25 mouse cellular contexts compared by ENCODE assay signal in the genomic region with DNA sequence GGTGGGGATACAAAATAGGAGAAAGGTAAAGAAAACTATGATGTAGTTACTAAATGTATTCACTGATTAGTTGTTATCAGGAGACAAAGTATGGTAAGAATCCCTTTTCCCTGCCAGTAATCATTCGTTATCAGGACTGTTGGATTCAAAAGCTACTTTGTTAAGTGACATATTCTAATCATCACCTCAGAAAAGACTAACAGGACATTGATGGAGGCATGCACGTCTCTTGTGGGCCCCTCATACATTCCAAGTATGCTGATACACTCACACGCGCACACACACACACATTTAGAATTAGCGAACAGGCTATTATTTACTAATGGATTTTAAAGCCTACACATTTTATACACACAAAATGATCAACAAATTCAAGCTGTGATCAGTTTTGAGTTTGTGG.
"Had no signal": no experiment of that assay in that cellular context is flagged by ENCODE, and none has a peak within 500 bp of the region (broad histone marks: within the 10 kb centered on the region; RNA-seq: fewer than 3 reads in every experiment).

No protein-coding gene starts in this region.

- DNase-seq: forebrain, postnatal 0 days; gastrocnemius, postnatal 14 days; gastrocnemius, postnatal 36 days; heart, postnatal 36 days; kidney, adult 11 months; kidney, adult 2 months; kidney, adult 9 months; kidney, postnatal 14 days; kidney, postnatal 36 days; layer of hippocampus, adult 9-11 months; layer of hippocampus, postnatal 36 days; left cerebral cortex, postnatal 4 days; lung, adult 18-20 months had no signal

- H3K27ac ChIP-seq: heart, embryonic 10.5 days; hindbrain, embryonic 13.5 days; hindbrain, embryonic 15.5 days; hindbrain, postnatal 0 days; kidney, embryonic 15.5 days; kidney, postnatal 0 days; limb, embryonic 13.5 days; limb, embryonic 15.5 days; liver, embryonic 12.5 days; liver, embryonic 14.5 days had no signal

- H3K4me2 ChIP-seq: heart, embryonic 12.5 days; hindbrain, embryonic 13.5 days; hindbrain, embryonic 15.5 days; kidney, embryonic 15.5 days; limb, embryonic 13.5 days; limb, embryonic 15.5 days; liver, embryonic 12.5 days had no signal

- H3K9ac ChIP-seq: forebrain, postnatal 0 days; heart, embryonic 12.5 days; hindbrain, embryonic 13.5 days; hindbrain, embryonic 15.5 days; kidney, embryonic 15.5 days; limb, embryonic 13.5 days; limb, embryonic 15.5 days; liver, embryonic 12.5 days; liver, embryonic 14.5 days had no signal

- H3K9me3 ChIP-seq: heart, embryonic 10.5 days; heart, embryonic 12.5 days; hindbrain, embryonic 13.5 days; hindbrain, embryonic 15.5 days; kidney, embryonic 15.5 days; limb, embryonic 13.5 days; limb, embryonic 15.5 days; liver, embryonic 12.5 days had no signal

- H3K4me3 ChIP-seq: heart, embryonic 10.5 days; heart, embryonic 12.5 days; hindbrain, embryonic 13.5 days; hindbrain, embryonic 15.5 days; kidney, embryonic 15.5 days; limb, embryonic 13.5 days; limb, embryonic 15.5 days; liver, embryonic 12.5 days had no signal

- H3K4me1 ChIP-seq: heart, embryonic 10.5 days; hindbrain, embryonic 13.5 days; hindbrain, embryonic 15.5 days; kidney, embryonic 15.5 days; limb, embryonic 13.5 days; limb, embryonic 15.5 days; liver, embryonic 12.5 days had no signal

- ATAC-seq: forebrain, postnatal 0 days; hindbrain, postnatal 0 days; intestine, embryonic 16.5 days; liver, embryonic 12.5 days had no signal

- H3K36me3 ChIP-seq: heart, embryonic 10.5 days; heart, embryonic 12.5 days; hindbrain, embryonic 13.5 days; hindbrain, embryonic 15.5 days; kidney, embryonic 15.5 days; limb, embryonic 13.5 days; limb, embryonic 15.5 days; liver, embryonic 12.5 days had no signal

- H3K27me3 ChIP-seq: heart, embryonic 12.5 days; hindbrain, embryonic 13.5 days; hindbrain, embryonic 15.5 days; kidney, embryonic 15.5 days; limb, embryonic 13.5 days; limb, embryonic 15.5 days; liver, embryonic 12.5 days had no signal
